Mouse (Mus musculus) cerebellum, adult 2 months (tissue): ENCODE data around the gene Gm20458. TPM values are rescaled to one million over a fixed set of nuclear protein-coding genes. Genes with fewer than 3 reads are reported as not detected.

Experiments
- DNase-seq, 2 experiments: peaks; one replicate each; pipeline ENCODE4 v3.0.0; 2021
- H3K27ac ChIP-seq: fragments of 200-500 bp; 2 replicates; pipeline ENCODE4 v1.5.1; 2012; ENCODE audit warnings: low read length, control low read depth, inconsistent platforms; ENCODE audit not compliant: insufficient read depth
- H3K27me3 ChIP-seq: fragments of 200-500 bp; 2 replicates; pipeline ENCODE4 v1.6.1; 2012; ENCODE audit warnings: inconsistent platforms, mild to moderate bottlenecking, low read length, moderate library complexity; ENCODE audit not compliant: control insufficient read depth, insufficient read depth
- H3K4me1 ChIP-seq: fragments of 200-500 bp; 2 replicates; pipeline ENCODE4 v1.6.1; 2011; ENCODE audit warnings: low read length; ENCODE audit not compliant: control insufficient read depth, insufficient read depth
- H3K4me3 ChIP-seq: fragments of 200-500 bp; replicated peaks from 2 replicates; pipeline ENCODE3; 2011; ENCODE audit warnings: mild to moderate bottlenecking, low read depth, low read length, control low read depth; ENCODE audit not compliant: insufficient read depth
- CTCF ChIP-seq: fragments of 200-500 bp; IDR thresholded peaks from 2 replicates; pipeline ENCODE4 v1.5.1; 2011; ENCODE audit warnings: low read depth, mild to moderate bottlenecking, control low read depth, low read length, moderate library complexity, borderline replicate concordance; ENCODE audit not compliant: insufficient read depth
- POLR2A ChIP-seq: fragments of 200-500 bp; IDR thresholded peaks from 2 replicates; pipeline ENCODE4 v1.6.1; 2011; ENCODE audit warnings: low read length, control low read depth, borderline replicate concordance; ENCODE audit not compliant: insufficient read depth
- WGBS: fragments of 180-500 bp; shearing (Covaris S2); methylation state at CpG from one replicate; pipeline ENCODE4 v1.1.7; 2018; 5-methylcytosine and 5-hydroxymethylcytosine counted together
- polyA plus RNA-seq: library from polyadenylated mRNA; depleted of rRNA; stranded (reverse); fragments of >200 nt; gene quantifications from 2 replicates; pipeline ENCODE4 v1.2.3, GENCODE M21; 2012; rRNA removed

Gene Gm20458
- polyA plus RNA-seq, 1 experiment = 16.7 TPM

GRCm38 (mm10) chr2:164520782-164521181, 60.0 kb downstream of the Gm20458 start:
- Histone ChIP-seq H3K4me1 (no peaks in the 10 kb centered on the region), H3K27ac (no peak overlapping the region), H3K4me3 (no peak overlapping the region), H3K27me3 (no peaks in the 10 kb centered on the region; the same call in 1 of the 2 replicates)
- TF ChIP-seq POLR2A = no peak
- TF ChIP-seq CTCF = peak; percentile 80
- DNase-seq = peak in 1 of 2 experiments; percentile 33
- WGBS = 13% methylated on average over 3 of the region's 3 CpGs

DNA sequence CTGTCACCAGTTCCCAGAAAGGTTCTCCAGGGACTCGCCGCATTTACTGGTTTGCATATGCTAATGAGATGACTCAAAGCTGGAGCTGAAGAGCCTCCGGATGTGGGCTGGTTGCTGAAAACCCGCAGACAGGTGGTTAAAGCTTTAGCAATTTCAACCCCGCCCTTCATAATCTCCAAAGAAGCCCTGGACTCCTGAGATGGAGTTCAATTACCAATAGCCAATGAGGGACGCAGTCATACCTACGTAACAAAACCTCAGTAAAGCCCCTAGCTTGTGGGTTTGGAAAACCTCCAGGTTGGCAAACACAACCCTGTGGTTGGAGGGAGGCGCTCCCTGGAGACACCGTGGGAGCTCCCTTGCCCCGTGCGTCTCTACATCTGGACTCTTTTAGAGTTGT, 61.1 kb downstream of the Gm20458 start:
- no peak for DNase-seq
- 10% methylated on average over 11 of the region's 11 CpGs for whole genome bisulfite sequencing

GRCm38 (mm10) chr2:164522280-164522679, 61.5 kb downstream of the Gm20458 start:
- Histone ChIP-seq H3K4me3 (no peak overlapping the region), H3K27ac (no peak overlapping the region), H3K27me3 (no peaks in the 10 kb centered on the region; the same call in 1 of the 2 replicates), H3K4me1 (no peaks in the 10 kb centered on the region)
- WGBS = 28% methylated on average over 8 of the region's 8 CpGs
- no peak for TF ChIP-seq POLR2A
- TF ChIP-seq CTCF = no peak
- DNase-seq = no peak

More for the DNA sequence above, 61.1 kb downstream of the Gm20458 start:
- Histone ChIP-seq H3K27me3 (no peaks in the 10 kb centered on the region; the same call in 1 of the 2 replicates), H3K27ac (no peak overlapping the region), H3K4me1 (no peaks in the 10 kb centered on the region), H3K4me3 (no peak overlapping the region)
- no peak for TF ChIP-seq POLR2A
- no peak for TF ChIP-seq CTCF

DNA sequence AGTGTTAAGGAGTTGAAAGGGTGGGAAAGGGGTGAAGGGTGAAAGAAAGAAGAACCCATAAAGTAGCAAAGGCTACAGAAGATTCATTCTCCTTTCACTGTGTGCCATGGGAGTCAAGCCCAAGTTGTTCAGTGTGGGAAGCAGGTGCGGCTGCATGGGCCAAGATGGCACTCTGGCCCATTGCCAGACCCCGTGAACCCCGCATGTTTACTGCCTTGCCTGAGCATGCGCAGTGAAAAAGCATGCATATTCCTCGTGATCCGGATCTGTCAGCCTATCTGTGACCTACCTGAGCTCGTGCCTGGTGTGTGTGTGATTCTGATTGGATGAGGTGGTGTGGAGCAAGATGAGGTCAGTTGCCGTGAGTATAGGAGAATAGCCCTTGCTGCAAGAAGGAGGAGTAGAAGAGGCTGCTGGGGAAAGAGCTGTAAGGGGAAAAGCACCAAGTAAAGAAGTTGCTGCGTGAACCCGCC, 62.6 kb downstream of the Gm20458 start:
- peak in 1 of 2 experiments; percentile 21 for DNase-seq
- no peak overlapping the region for H3K27ac ChIP-seq
- 41% methylated on average over 10 of the region's 10 CpGs for WGBS
- no peaks in the 10 kb centered on the region; the same call in 1 of the 2 replicates for H3K27me3 ChIP-seq
- H3K4me1 ChIP-seq = no peaks in the 10 kb centered on the region
- peak overlapping the region; percentile 40 for H3K4me3 ChIP-seq
- no peak for TF ChIP-seq POLR2A
- TF ChIP-seq CTCF = no peak

GRCm38 (mm10) chr2:164528557-164528956, 67.8 kb downstream of the Gm20458 start:
- H3K4me1 ChIP-seq = no peaks in the 10 kb centered on the region
- 60% methylated on average over 5 of the region's 5 CpGs for WGBS
- no peaks in the 10 kb centered on the region for H3K27me3 ChIP-seq
- H3K27ac ChIP-seq = no peak overlapping the region
- no peak for DNase-seq
- TF ChIP-seq CTCF (no peak), POLR2A (no peak)
- H3K4me3 ChIP-seq = no peak overlapping the region

DNA sequence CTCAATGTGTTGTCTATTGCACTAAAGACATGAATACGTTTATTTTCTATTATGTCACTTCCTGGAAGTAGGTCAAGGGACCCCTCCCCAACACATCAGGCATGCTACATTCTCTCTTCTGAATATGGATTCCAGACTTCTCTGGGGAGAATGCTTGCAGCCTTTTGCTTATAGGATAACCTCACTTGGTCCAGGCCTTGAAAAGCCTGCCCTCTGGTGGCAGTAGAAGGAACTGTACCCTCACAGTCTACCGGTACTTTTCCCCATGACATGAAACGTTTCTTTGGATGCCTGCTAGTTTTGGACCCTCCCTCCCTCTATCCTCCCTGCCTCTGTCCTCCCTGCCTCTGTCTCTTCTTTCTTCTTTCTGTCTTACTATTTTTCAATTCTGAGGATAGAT, 70.4 kb downstream of the Gm20458 start:
- no peak overlapping the region for H3K4me3 ChIP-seq
- H3K27ac ChIP-seq = no peak overlapping the region
- WGBS = 9% methylated on average over 3 of the region's 3 CpGs
- no peaks in the 10 kb centered on the region for H3K4me1 ChIP-seq
- DNase-seq = peak; percentile 57 to 73
- H3K27me3 ChIP-seq = no peaks in the 10 kb centered on the region
- no peak for TF ChIP-seq POLR2A
- peak; percentile 86 for TF ChIP-seq CTCF

DNA sequence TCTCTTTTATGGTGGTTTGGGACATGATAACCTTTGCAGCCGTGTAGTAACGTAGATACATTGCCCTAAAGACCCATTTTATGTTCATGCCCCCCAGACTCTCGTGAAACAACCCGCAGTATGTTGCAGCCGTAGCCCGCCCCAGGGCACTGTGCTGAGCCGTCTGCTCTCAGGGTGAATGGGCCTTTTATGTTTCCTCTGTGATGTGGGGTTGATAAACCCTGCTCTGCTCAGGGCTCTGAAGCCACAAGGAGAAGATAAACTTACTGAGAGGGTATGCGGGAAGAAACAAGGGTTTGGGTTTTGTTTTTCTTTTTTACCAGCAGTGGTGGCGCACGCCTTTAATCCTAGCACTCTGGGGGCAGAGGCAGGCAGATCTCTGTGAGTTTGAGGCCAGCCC, 73.5 kb downstream of the Gm20458 start:
- WGBS = 81% methylated on average over 10 of the region's 10 CpGs

GRCm38 (mm10) chr2:164537003-164537402, 76.2 kb downstream of the Gm20458 start:
- DNase-seq = no peak
- WGBS = 69% methylated on average over 4 of the region's 4 CpGs
- Histone ChIP-seq H3K27me3 (no peaks in the 10 kb centered on the region), H3K4me3 (no peak overlapping the region), H3K4me1 (no peaks in the 10 kb centered on the region), H3K27ac (no peak overlapping the region)
- TF ChIP-seq CTCF = no peak

More for the DNA sequence above, 73.5 kb downstream of the Gm20458 start:
- no peak for TF ChIP-seq POLR2A
- no peak overlapping the region for H3K4me3 ChIP-seq
- DNase-seq = no peak
- no peak overlapping the region for H3K27ac ChIP-seq
- no peaks in the 10 kb centered on the region for H3K27me3 ChIP-seq
- H3K4me1 ChIP-seq = no peaks in the 10 kb centered on the region

Other genes starting within 250 kb of the Gm20458 start
- not detected in 2 replicates for gene Wfdc15b, start 239.3 kb upstream of the Gm20458 start, polyA plus RNA-seq
- not detected in 2 replicates for gene Svs2, start 222.5 kb upstream of the Gm20458 start, polyA plus RNA-seq
- gene Svs3b, start 204.3 kb upstream of the Gm20458 start, polyA plus RNA-seq = not detected in 2 replicates
- gene Svs4, start 182.5 kb upstream of the Gm20458 start, polyA plus RNA-seq = not detected in 2 replicates
- gene Svs3a, start 171.7 kb upstream of the Gm20458 start, polyA plus RNA-seq = not detected in 2 replicates
- not detected in 2 replicates for gene Svs6, start 144.2 kb upstream of the Gm20458 start, polyA plus RNA-seq
- 0.20 TPM in 1 of 2 replicates, not detected in the other for gene Svs5, start 128.2 kb upstream of the Gm20458 start, polyA plus RNA-seq
- 0.80 TPM in 1 of 2 replicates, not detected in the other for gene Slpi, start 71.9 kb upstream of the Gm20458 start, polyA plus RNA-seq
- 0.34 and 0.36 TPM in 2 replicates for gene Rbpjl, start 57.8 kb upstream of the Gm20458 start, polyA plus RNA-seq
- 5.5 and 5.9 TPM in 2 replicates for gene Matn4, start 55.8 kb upstream of the Gm20458 start, polyA plus RNA-seq
- gene Sdc4, start 17.1 kb upstream of the Gm20458 start, polyA plus RNA-seq = 65.7 and 69.5 TPM in 2 replicates
- 73.7 and 75.4 TPM in 2 replicates for gene Sys1, start 4.0 kb upstream of the Gm20458 start, polyA plus RNA-seq
- gene Trp53tg5, start 12.8 kb downstream of the Gm20458 start, polyA plus RNA-seq = not detected in 2 replicates
- gene Dbndd2, start 25.1 kb downstream of the Gm20458 start, polyA plus RNA-seq = 428 and 462 TPM in 2 replicates
- 103 and 109 TPM in 2 replicates for gene Pigt, start 36.6 kb downstream of the Gm20458 start, polyA plus RNA-seq
- 0.87 and 2.1 TPM in 2 replicates for gene Wfdc2, start 101.4 kb downstream of the Gm20458 start, polyA plus RNA-seq
- not detected in 2 replicates for gene Spint3, start 112.5 kb downstream of the Gm20458 start, polyA plus RNA-seq
- 0.24 TPM in 1 of 2 replicates, not detected in the other for gene Wfdc6a, start 124.5 kb downstream of the Gm20458 start, polyA plus RNA-seq
- gene Eppin, start 132.6 kb downstream of the Gm20458 start, polyA plus RNA-seq = not detected in 2 replicates
- gene Wfdc6b, start 152.6 kb downstream of the Gm20458 start, polyA plus RNA-seq = 0.11 and 0.20 TPM in 2 replicates
- 0.06 TPM in 1 of 2 replicates, not detected in the other for gene Wfdc8, start 152.7 kb downstream of the Gm20458 start, polyA plus RNA-seq
- not detected in 2 replicates for gene Wfdc16, start 177.8 kb downstream of the Gm20458 start, polyA plus RNA-seq
- gene Wfdc10, start 195.1 kb downstream of the Gm20458 start, polyA plus RNA-seq = not detected in 2 replicates
- gene Wfdc9, start 195.6 kb downstream of the Gm20458 start, polyA plus RNA-seq = not detected in 2 replicates
- gene Wfdc11, start 213.1 kb downstream of the Gm20458 start, polyA plus RNA-seq = not detected in 2 replicates
- gene Wfdc13, start 224.1 kb downstream of the Gm20458 start, polyA plus RNA-seq = not detected in 2 replicates
- gene Spint4, start 237.5 kb downstream of the Gm20458 start, polyA plus RNA-seq = not detected in 2 replicates